ENCODE assay signal across 15 mouse cellular contexts in the genomic region with DNA sequence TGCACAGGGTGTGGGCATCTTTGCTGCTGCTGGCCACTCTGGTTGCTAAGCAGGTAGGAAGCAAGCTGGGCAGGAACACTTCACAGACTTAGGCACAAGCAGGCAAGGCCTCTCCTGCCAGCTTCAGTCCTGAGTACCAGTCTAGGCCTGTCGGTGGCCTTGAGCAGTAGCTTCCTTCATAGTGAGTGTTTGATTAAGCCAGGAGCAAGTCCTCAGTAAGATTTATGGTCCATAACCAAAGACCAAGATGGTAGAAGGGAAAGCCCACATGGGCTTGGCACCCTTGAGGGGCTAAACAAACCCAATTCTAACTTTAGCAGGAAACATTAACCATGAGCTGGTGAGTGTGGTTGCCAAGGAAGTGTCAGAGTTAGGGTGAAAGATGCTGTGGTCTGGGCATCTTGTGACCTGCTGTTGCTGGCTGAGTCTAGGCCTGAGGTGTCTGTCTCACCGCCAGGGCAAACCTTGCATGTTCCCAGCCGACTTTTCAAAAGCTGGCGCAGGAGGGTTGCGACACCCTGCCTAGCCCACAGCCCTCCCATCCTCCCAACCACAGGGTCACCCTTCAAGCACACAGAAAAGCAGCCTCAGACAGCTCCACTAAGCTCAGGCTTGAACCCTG. TPM values are rescaled to one million over a fixed set of nuclear protein-coding genes. Genes with fewer than 3 reads are reported as not detected.
DNase-seq lines count a peak whose midpoint lies in the region; ATAC-seq and TF ChIP-seq lines count a peak whose summit lies in the region.
"Had no signal": no experiment of that assay in that cellular context is flagged by ENCODE, and none has a peak within 500 bp of the region (broad histone marks: within the 10 kb centered on the region; RNA-seq: fewer than 3 reads in every experiment).

No protein-coding gene starts in this region.

- no peak for TF ChIP-seq POLR2A in bone marrow macrophage, adult 2 months (IDR thresholded peaks at IDR 0.05; ENCODE audit: borderline replicate concordance, low read depth, low read length)

- H3K27me3 ChIP-seq in lung, postnatal 0 days (replicated peaks; ENCODE audit: insufficient read depth, low read length), result no peaks in the 10 kb centered on the region
- H3K27me3 ChIP-seq: liver, embryonic 15.5 days had no signal

- H3K4me2 ChIP-seq in lung, postnatal 0 days (replicated peaks; ENCODE audit: low read depth, low read length), result no peak overlapping the region
- H3K4me2 ChIP-seq: heart, embryonic 13.5 days; hindbrain, embryonic 14.5 days; liver, embryonic 15.5 days had no signal

- ATAC-seq in lung, postnatal 0 days, result no peak
- ATAC-seq in megakaryocyte progenitor cell, adult 5-6 weeks (replicated peaks; ENCODE audit: poor library complexity), result peak; percentile 77
- ATAC-seq: intestine, postnatal 0 days had no signal

- peak; percentile 56 for DNase-seq in lung, postnatal 36 days
- DNase-seq in lung, postnatal 0 days (ENCODE audit: low spot score), result no peak
- peak; percentile 29 to 44 for DNase-seq in CD8-positive naive resting alpha-beta T cell, adult 2 months (ENCODE audit: low read depth in 2 of 2, low spot score in 2 of 2)
- DNase-seq in retina, postnatal 1 day, result no peak
- no peak for DNase-seq in urinary bladder, adult 18-20 months (ENCODE audit: low spot score in 2 of 2)
- no peak for DNase-seq in urinary bladder, postnatal 4 days (ENCODE audit: low spot score in 2 of 2)
- DNase-seq: cerebellum, adult 11-12 months; gastrocnemius, postnatal 36 days had no signal

- no peaks in the 10 kb centered on the region for H3K4me1 ChIP-seq in lung, postnatal 0 days (ENCODE audit: insufficient read depth, low read depth, low read length)
- H3K4me1 ChIP-seq in bone marrow macrophage, adult 2 months (ENCODE audit: control insufficient read depth, insufficient read depth, low read length), result peaks cover 59% of the 10 kb centered on the region

- WGBS in lung, postnatal 0 days, result 69% methylated on average over 5 of the region's 5 CpGs

- no peak overlapping the region for H3K27ac ChIP-seq in lung, postnatal 0 days (ENCODE audit: low read length)
- H3K27ac ChIP-seq in bone marrow macrophage, adult 2 months (ENCODE audit: insufficient read depth, low read depth, low read length), result peak overlapping the region; percentile 15
- H3K27ac ChIP-seq: heart, embryonic 13.5 days; hindbrain, embryonic 14.5 days; layer of hippocampus, adult 2 months; liver, embryonic 15.5 days had no signal

- no peaks in the 10 kb centered on the region for H3K36me3 ChIP-seq in lung, postnatal 0 days (ENCODE audit: insufficient read depth, low read length)
- H3K36me3 ChIP-seq: heart, embryonic 13.5 days; liver, embryonic 15.5 days had no signal

- no peak overlapping the region for H3K4me3 ChIP-seq in lung, postnatal 0 days (ENCODE audit: low read depth, low read length)
- no peak overlapping the region for H3K4me3 ChIP-seq in bone marrow macrophage, adult 2 months (ENCODE audit: insufficient read depth, low read length)
- H3K4me3 ChIP-seq: heart, embryonic 13.5 days; layer of hippocampus, adult 2 months; liver, embryonic 15.5 days had no signal

- no peak for TF ChIP-seq CTCF in lung, postnatal 0 days (IDR thresholded peaks at IDR 0.05)
- TF ChIP-seq CTCF in bone marrow macrophage, adult 2 months (IDR thresholded peaks at IDR 0.05; ENCODE audit: low read depth, low read length), result no peak

- no peaks in the 10 kb centered on the region for H3K9me3 ChIP-seq in lung, postnatal 0 days (ENCODE audit: low read length)
- H3K9me3 ChIP-seq: heart, embryonic 13.5 days; liver, embryonic 15.5 days had no signal

- H3K9ac ChIP-seq in lung, postnatal 0 days (replicated peaks; ENCODE audit: low read depth), result no peak overlapping the region
- H3K9ac ChIP-seq: heart, embryonic 13.5 days; hindbrain, embryonic 14.5 days; liver, embryonic 15.5 days had no signal

- no peak for TF ChIP-seq EP300 in lung, postnatal 0 days (IDR thresholded peaks at IDR 0.05)

RNA-seq across cellular contexts. Expression of a gene that starts 56.7 kb away (rescaled TPM):
- polyA plus RNA-seq in lung, postnatal 0 days (2015; fragmentation: Nextera tagmentation; extraction: Ambion mirVana), result 2.8 and 4.7 TPM in 2 replicates
- polyA plus RNA-seq in bone marrow macrophage, adult 2 months (2012; ENCODE audit: insufficient read depth, insufficient read length, missing spikeins), result 92.5 and 110 TPM in 2 replicates
- total RNA-seq in megakaryocyte progenitor cell, adult 5-6 weeks (2015), result 389 and 403 TPM in 2 replicates
- total RNA-seq in megakaryocyte progenitor cell, adult 5-6 weeks (2017), result 247 and 299 TPM in 2 replicates

Comparison
In these comparisons a context has a peak if more than half of its experiments do, and no peak if none do; other contexts are left out.
1. DNase-seq: peak in lung, postnatal 36 days (single experiment) and CD8-positive naive resting alpha-beta T cell, adult 2 months (2 of 2); none in lung, postnatal 0 days (single experiment), retina, postnatal 1 day (single experiment), urinary bladder, adult 18-20 months (0 of 2) and urinary bladder, postnatal 4 days (0 of 2).
2. RNA of a gene that starts 56.7 kb away (polyA plus RNA-seq): 92.5 to 110 TPM in bone marrow macrophage, adult 2 months; 2.8 to 4.7 TPM in lung, postnatal 0 days; every median in the first group is over 10 times any median in the second.